Mouse (Mus musculus) stomach, postnatal 0 days (tissue): ENCODE results near the gene Nubp1.

ENCODE experiments used
- CTCF ChIP-seq: IDR thresholded peaks from 2 replicates; pipeline ENCODE4 v1.5.1; 2016; ENCODE audit warnings: antibody characterized with exemption, low read depth, mild to moderate bottlenecking, moderate library complexity
- EP300 ChIP-seq: optimal IDR thresholded peaks from 2 replicates; pipeline ENCODE3; 2016; ENCODE audit warnings: antibody characterized with exemption

- TF ChIP-seq CTCF (peak; percentile 75), EP300 (no peak)
Observed at GRCm38 (mm10) chr16:10394699-10395540, 16.8 kb upstream of the Nubp1 start, which contains the start of gene Tekt5.
